Mouse (Mus musculus): ENCODE results near the gene Eps8l2. TPM values are rescaled to one million over a fixed set of nuclear protein-coding genes. Genes with fewer than 3 reads are reported as not detected.

The Eps8l2 gene
- polyA plus RNA-seq, 1 experiment from 2014 or later: 13.6 TPM

DNA sequence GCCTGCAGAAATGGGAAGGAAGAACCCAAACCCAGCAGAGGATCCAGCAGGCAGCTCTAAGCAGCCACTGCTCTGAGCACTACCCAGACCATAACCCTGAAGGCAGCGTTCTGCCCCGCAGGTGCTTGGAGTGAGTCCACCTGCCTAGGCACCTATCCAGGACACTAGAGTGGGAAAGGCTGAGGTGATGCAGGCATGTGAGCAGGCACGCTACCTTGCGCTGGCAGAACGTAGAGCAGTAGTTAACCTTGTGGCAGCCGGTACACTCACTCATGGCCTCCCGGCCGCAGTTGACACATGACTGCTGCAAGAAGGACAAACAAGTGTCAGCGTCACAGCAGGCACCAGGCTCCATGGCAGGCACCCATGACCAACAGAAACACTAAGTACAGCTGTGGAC lies 37.3 kb upstream of the Eps8l2 start:
- no peak overlapping the region for H3K9ac ChIP-seq (ENCODE audit: low read depth, low read length)
- no peak overlapping the region for H3K4me3 ChIP-seq (ENCODE audit: low read depth, low read length)
- no peak for ATAC-seq (ENCODE audit: low read depth)
- no peak overlapping the region for H3K27ac ChIP-seq (replicated peaks; ENCODE audit: low read depth, low read length)
- no peaks in the 10 kb centered on the region for H3K9me3 ChIP-seq (ENCODE audit: control insufficient read depth, low read length)
- peaks cover 78% of the 10 kb centered on the region for H3K36me3 ChIP-seq (ENCODE audit: control insufficient read depth, insufficient read depth, low read length)
- H3K27me3 ChIP-seq (replicated peaks; ENCODE audit: control insufficient read depth, insufficient read depth, low read length): no peaks in the 10 kb centered on the region
- no peak overlapping the region for H3K4me2 ChIP-seq (ENCODE audit: low read depth, low read length)
- no peak for DNase-seq (ENCODE audit: low spot score)
- no peaks in the 10 kb centered on the region for H3K4me1 ChIP-seq (ENCODE audit: control insufficient read depth, insufficient read depth, low read length)
- 98% methylated on average over 9 of the region's 9 CpGs for WGBS

DNA sequence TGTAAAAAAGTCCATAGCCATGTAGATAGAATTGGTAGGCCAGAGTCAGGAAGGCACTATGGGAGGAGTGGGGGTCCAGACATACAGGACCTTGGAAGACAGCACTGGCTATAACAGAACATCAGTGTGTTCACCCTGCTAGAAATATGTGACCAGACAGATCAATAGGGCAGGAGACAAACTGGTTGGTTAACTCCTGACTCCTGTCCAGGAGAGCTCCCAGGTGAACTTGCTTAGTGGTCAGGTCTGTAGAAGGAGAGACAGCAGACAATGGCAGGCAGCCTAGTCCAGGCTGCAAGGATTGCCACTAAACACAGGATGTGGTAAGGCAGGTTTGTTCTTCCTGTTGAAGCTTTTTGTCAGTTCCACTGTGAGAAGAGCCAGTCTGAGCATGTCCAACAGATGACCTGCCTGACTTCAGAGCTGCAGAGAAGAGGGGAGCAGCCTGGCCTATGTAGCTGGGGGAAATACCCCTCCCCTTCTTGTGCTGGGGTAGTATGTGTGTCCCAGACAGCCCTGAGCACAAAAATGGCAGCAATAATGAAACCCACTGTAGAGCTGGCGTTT lies 35.9 kb upstream of the Eps8l2 start:
- no peaks in the 10 kb centered on the region for H3K9me3 ChIP-seq (ENCODE audit: control insufficient read depth, low read length)
- H3K4me2 ChIP-seq (ENCODE audit: low read depth, low read length): no peak overlapping the region
- peaks cover 84% of the 10 kb centered on the region for H3K36me3 ChIP-seq (ENCODE audit: control insufficient read depth, insufficient read depth, low read length)
- H3K4me3 ChIP-seq (ENCODE audit: low read depth, low read length): no peak overlapping the region
- no peaks in the 10 kb centered on the region for H3K4me1 ChIP-seq (ENCODE audit: control insufficient read depth, insufficient read depth, low read length)
- DNase-seq (ENCODE audit: low spot score) (no peak), ATAC-seq (ENCODE audit: low read depth) (no peak)
- no peak overlapping the region for H3K9ac ChIP-seq (ENCODE audit: low read depth, low read length)
- no peaks in the 10 kb centered on the region for H3K27me3 ChIP-seq (replicated peaks; ENCODE audit: control insufficient read depth, insufficient read depth, low read length)
- no peak overlapping the region for H3K27ac ChIP-seq (replicated peaks; ENCODE audit: low read depth, low read length)
- WGBS: 76% methylated on average over 1 of the region's 1 CpGs

DNA sequence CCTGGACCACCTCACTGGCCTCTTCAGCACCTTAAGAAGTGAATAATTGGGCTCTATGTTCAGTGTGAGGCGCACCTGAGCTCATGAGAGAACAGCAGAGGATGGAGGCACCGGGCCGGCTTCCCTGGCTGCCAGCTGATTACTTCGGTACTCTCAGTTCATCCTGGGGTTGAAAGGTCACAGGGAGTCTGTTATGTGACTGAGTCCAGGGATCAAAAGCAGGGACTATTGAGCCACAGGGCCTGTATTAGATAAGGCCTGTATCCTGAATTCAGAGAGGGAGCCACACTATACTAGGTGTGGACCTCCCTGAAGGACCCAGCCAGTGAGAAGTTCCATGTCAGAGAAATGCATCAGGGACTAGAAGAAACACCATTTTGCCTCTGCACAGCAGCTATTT lies 34.1 kb upstream of the Eps8l2 start:
- Histone ChIP-seq H3K36me3 (ENCODE audit: control insufficient read depth, insufficient read depth, low read length) (peaks cover 95% of the 10 kb centered on the region), H3K9me3 (ENCODE audit: control insufficient read depth, low read length) (no peaks in the 10 kb centered on the region), H3K4me1 (ENCODE audit: control insufficient read depth, insufficient read depth, low read length) (no peaks in the 10 kb centered on the region), H3K4me3 (ENCODE audit: low read depth, low read length) (no peak overlapping the region), H3K9ac (ENCODE audit: low read depth, low read length) (no peak overlapping the region), H3K27ac (replicated peaks; ENCODE audit: low read depth, low read length) (no peak overlapping the region), H3K27me3 (replicated peaks; ENCODE audit: control insufficient read depth, insufficient read depth, low read length) (no peaks in the 10 kb centered on the region), H3K4me2 (ENCODE audit: low read depth, low read length) (no peak overlapping the region)
- WGBS: 89% methylated on average over 4 of the region's 4 CpGs
- DNase-seq (ENCODE audit: low spot score) (no peak), ATAC-seq (ENCODE audit: low read depth) (no peak)

GRCm38 (mm10) chr7:141314416-141314815 lies 24.3 kb upstream of the Eps8l2 start:
- Histone ChIP-seq H3K4me1 (ENCODE audit: control insufficient read depth, insufficient read depth, low read length) (no peaks in the 10 kb centered on the region), H3K4me2 (ENCODE audit: low read depth, low read length) (no peak overlapping the region), H3K4me3 (ENCODE audit: low read depth, low read length) (no peak overlapping the region), H3K9ac (ENCODE audit: low read depth, low read length) (no peak overlapping the region), H3K9me3 (ENCODE audit: control insufficient read depth, low read length) (no peaks in the 10 kb centered on the region), H3K27me3 (replicated peaks; ENCODE audit: control insufficient read depth, insufficient read depth, low read length) (no peaks in the 10 kb centered on the region), H3K36me3 (ENCODE audit: control insufficient read depth, insufficient read depth, low read length) (peaks cover 97% of the 10 kb centered on the region), H3K27ac (replicated peaks; ENCODE audit: low read depth, low read length) (no peak overlapping the region)
- ATAC-seq (ENCODE audit: low read depth): no peak
- no peak for DNase-seq (ENCODE audit: low spot score)
- 87% methylated on average over 2 of the region's 2 CpGs for WGBS

GRCm38 (mm10) chr7:141315076-141315475 lies 23.6 kb upstream of the Eps8l2 start:
- H3K9me3 ChIP-seq (ENCODE audit: control insufficient read depth, low read length): no peaks in the 10 kb centered on the region
- H3K9ac ChIP-seq (ENCODE audit: low read depth, low read length): no peak overlapping the region
- no peaks in the 10 kb centered on the region for H3K4me1 ChIP-seq (ENCODE audit: control insufficient read depth, insufficient read depth, low read length)
- H3K27ac ChIP-seq (replicated peaks; ENCODE audit: low read depth, low read length): no peak overlapping the region
- WGBS: 89% methylated on average over 8 of the region's 8 CpGs
- ATAC-seq (ENCODE audit: low read depth): no peak
- H3K27me3 ChIP-seq (replicated peaks; ENCODE audit: control insufficient read depth, insufficient read depth, low read length): no peaks in the 10 kb centered on the region
- H3K4me3 ChIP-seq (ENCODE audit: low read depth, low read length): no peak overlapping the region
- H3K36me3 ChIP-seq (ENCODE audit: control insufficient read depth, insufficient read depth, low read length): peaks cover 97% of the 10 kb centered on the region
- H3K4me2 ChIP-seq (ENCODE audit: low read depth, low read length): no peak overlapping the region
- no peak for DNase-seq (ENCODE audit: low spot score)

DNA sequence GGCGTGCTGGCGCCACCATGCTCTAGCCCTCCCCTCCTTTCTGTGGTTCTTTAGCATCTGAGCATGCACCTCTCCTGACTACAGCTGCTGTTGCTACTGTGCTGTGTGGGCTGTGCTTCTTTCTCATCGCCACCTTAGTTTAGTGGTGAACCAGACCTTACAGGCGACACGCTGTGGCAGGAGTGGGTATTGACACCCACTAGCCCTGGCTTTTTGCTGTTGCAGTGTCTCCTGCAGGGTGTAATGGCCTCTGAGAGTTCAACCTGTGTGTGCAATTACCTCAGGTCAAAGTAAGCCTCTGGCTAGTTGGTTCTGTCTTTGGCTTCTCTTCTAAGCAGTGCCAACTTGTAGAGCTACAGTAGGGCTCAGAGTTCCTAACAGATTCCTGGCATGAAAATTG lies 22.7 kb upstream of the Eps8l2 start:
- 68% methylated on average over 5 of the region's 5 CpGs for WGBS
- Histone ChIP-seq H3K4me2 (ENCODE audit: low read depth, low read length) (no peak overlapping the region), H3K36me3 (ENCODE audit: control insufficient read depth, insufficient read depth, low read length) (peaks cover 97% of the 10 kb centered on the region), H3K9me3 (ENCODE audit: control insufficient read depth, low read length) (no peaks in the 10 kb centered on the region), H3K9ac (ENCODE audit: low read depth, low read length) (no peak overlapping the region), H3K27ac (replicated peaks; ENCODE audit: low read depth, low read length) (no peak overlapping the region), H3K27me3 (replicated peaks; ENCODE audit: control insufficient read depth, insufficient read depth, low read length) (no peaks in the 10 kb centered on the region), H3K4me3 (ENCODE audit: low read depth, low read length) (no peak overlapping the region), H3K4me1 (ENCODE audit: control insufficient read depth, insufficient read depth, low read length) (no peaks in the 10 kb centered on the region)
- ATAC-seq (ENCODE audit: low read depth): no peak
- no peak for DNase-seq (ENCODE audit: low spot score)

DNA sequence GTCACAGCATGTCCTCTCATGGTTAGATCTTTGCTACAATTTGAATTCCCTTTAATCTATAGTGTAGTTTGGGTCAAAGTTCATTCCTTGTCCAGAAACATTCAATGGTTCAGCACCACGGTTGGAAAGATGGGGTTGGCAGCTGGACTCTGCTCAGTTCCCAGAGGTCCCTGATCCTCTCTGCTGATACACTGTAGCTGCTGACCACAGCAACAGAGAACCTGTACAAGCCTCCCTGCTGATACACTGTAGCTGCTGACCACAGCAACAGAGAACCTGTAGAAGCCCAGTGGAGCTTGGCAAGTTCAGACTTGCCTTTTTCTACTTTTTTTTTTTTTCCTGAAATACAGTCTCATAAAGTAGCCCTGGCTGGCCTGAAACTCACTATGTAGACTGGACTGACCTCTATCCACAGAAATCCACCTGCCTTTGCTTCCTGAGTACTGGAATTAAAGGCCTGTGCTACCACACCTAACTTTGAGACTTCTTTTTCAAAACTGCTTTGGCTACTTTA lies 21.0 kb upstream of the Eps8l2 start:
- no peak overlapping the region for H3K27ac ChIP-seq (replicated peaks; ENCODE audit: low read depth, low read length)
- H3K9me3 ChIP-seq (ENCODE audit: control insufficient read depth, low read length): no peaks in the 10 kb centered on the region
- DNase-seq (ENCODE audit: low spot score) (no peak), ATAC-seq (ENCODE audit: low read depth) (no peak)
- H3K36me3 ChIP-seq (ENCODE audit: control insufficient read depth, insufficient read depth, low read length): peaks cover 97% of the 10 kb centered on the region
- H3K27me3 ChIP-seq (replicated peaks; ENCODE audit: control insufficient read depth, insufficient read depth, low read length): no peaks in the 10 kb centered on the region
- no peak overlapping the region for H3K4me3 ChIP-seq (ENCODE audit: low read depth, low read length)
- H3K9ac ChIP-seq (ENCODE audit: low read depth, low read length): no peak overlapping the region
- H3K4me1 ChIP-seq (ENCODE audit: control insufficient read depth, insufficient read depth, low read length): no peaks in the 10 kb centered on the region
- WGBS: 87% methylated on average over 1 of the region's 1 CpGs
- no peak overlapping the region for H3K4me2 ChIP-seq (ENCODE audit: low read depth, low read length)

- Histone ChIP-seq H3K4me2 (ENCODE audit: low read depth, low read length) (no peak overlapping the region), H3K27ac (replicated peaks; ENCODE audit: low read depth, low read length) (no peak overlapping the region), H3K36me3 (ENCODE audit: control insufficient read depth, insufficient read depth, low read length) (peaks cover 95% of the 10 kb centered on the region), H3K4me1 (ENCODE audit: control insufficient read depth, insufficient read depth, low read length) (no peaks in the 10 kb centered on the region), H3K4me3 (ENCODE audit: low read depth, low read length) (no peak overlapping the region), H3K27me3 (replicated peaks; ENCODE audit: control insufficient read depth, insufficient read depth, low read length) (no peaks in the 10 kb centered on the region), H3K9ac (ENCODE audit: low read depth, low read length) (no peak overlapping the region), H3K9me3 (ENCODE audit: control insufficient read depth, low read length) (no peaks in the 10 kb centered on the region)
- DNase-seq (ENCODE audit: low spot score) (no peak), ATAC-seq (ENCODE audit: low read depth) (no peak)
- 86% methylated on average over 2 of the region's 2 CpGs for WGBS
These were observed 19.2 kb upstream of the Eps8l2 start for GRCm38 (mm10) chr7:141319446-141319845.

DNA sequence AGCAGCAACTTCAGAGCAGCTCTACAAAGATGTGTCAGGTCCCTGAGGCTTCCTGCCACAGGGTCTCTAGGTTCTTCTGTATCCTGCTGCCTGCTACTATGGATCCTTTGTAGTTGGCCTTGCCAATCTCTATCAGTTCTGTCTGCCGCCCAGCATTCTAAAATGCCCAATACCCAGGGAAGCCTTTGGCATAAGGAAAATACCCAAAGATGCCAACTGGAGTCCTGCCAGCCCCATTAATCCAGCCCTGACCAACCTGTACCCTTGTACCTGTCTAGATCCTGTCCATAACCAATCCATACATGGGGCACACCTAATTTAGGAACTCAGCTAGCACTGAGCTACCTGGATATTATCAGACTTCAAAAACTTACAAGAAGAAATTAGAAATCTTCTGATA lies 14.0 kb upstream of the Eps8l2 start:
- no peak overlapping the region for H3K4me3 ChIP-seq (ENCODE audit: low read depth, low read length)
- WGBS: 81% methylated on average over 1 of the region's 1 CpGs
- H3K4me2 ChIP-seq (ENCODE audit: low read depth, low read length): no peak overlapping the region
- H3K4me1 ChIP-seq (ENCODE audit: control insufficient read depth, insufficient read depth, low read length): peaks cover 24% of the 10 kb centered on the region
- no peak for DNase-seq (ENCODE audit: low spot score)
- H3K9me3 ChIP-seq (ENCODE audit: control insufficient read depth, low read length): no peaks in the 10 kb centered on the region
- H3K27ac ChIP-seq (replicated peaks; ENCODE audit: low read depth, low read length): no peak overlapping the region
- no peaks in the 10 kb centered on the region for H3K27me3 ChIP-seq (replicated peaks; ENCODE audit: control insufficient read depth, insufficient read depth, low read length)
- no peak for ATAC-seq (ENCODE audit: low read depth)
- no peak overlapping the region for H3K9ac ChIP-seq (ENCODE audit: low read depth, low read length)
- H3K36me3 ChIP-seq (ENCODE audit: control insufficient read depth, insufficient read depth, low read length): peaks cover 44% of the 10 kb centered on the region

Measured in embryonic facial prominence, embryonic 14.5 days (tissue).